Mouse (Mus musculus) hindbrain, embryonic 11.5 days (tissue): Measurements from ENCODE around the gene Ncoa7. TPM values are rescaled to one million over a fixed set of nuclear protein-coding genes. Genes with fewer than 3 reads are reported as not detected.
"Not testable (repeated sequence)": the region's sequence is repeated elsewhere in the genome, so short reads cannot be mapped to it uniquely, and the experiment has no call there.

ENCODE experiments used
- ATAC-seq: fragments of 200-750 bp; cut with Nextera tagmentation; 2 replicates; pipeline ENCODE4 v1.8.0; 2017; ENCODE audit warnings: mild to moderate bottlenecking, moderate TSS enrichment, moderate library complexity; ENCODE audit not compliant: low FRiP score
- DNase-seq: peaks from one replicate; pipeline ENCODE4 v3.0.0-alpha.2; 2015; ENCODE audit warnings: low spot score
- H3K27ac ChIP-seq: fragments of 300-500 bp; sonication (generic); 2 replicates; pipeline ENCODE4 v1.5.1; 2014; ENCODE audit warnings: mild to moderate bottlenecking, low read depth, low read length
- H3K27me3 ChIP-seq: fragments of 300-500 bp; sonication (generic); 2 replicates; pipeline ENCODE4 v1.6.1; 2014; ENCODE audit warnings: mild to moderate bottlenecking, low read length, moderate library complexity, mixed read lengths; ENCODE audit not compliant: control insufficient read depth, insufficient read depth
- H3K36me3 ChIP-seq: fragments of 300-500 bp; sonication (generic); 2 replicates; pipeline ENCODE4 v1.6.1; 2014; ENCODE audit warnings: mild to moderate bottlenecking, low read length, moderate library complexity, mixed read lengths; ENCODE audit not compliant: control insufficient read depth, insufficient read depth
- H3K4me1 ChIP-seq: fragments of 300-500 bp; sonication (generic); replicated peaks from 2 replicates; pipeline ENCODE4 v1.6.1; 2014; ENCODE audit warnings: low read length, mixed read lengths; ENCODE audit not compliant: control insufficient read depth, insufficient read depth
- H3K4me2 ChIP-seq: fragments of 300-500 bp; sonication (generic); replicated peaks from 2 replicates; pipeline ENCODE4 v1.6.1; 2014; ENCODE audit warnings: mild to moderate bottlenecking, low read depth, low read length
- H3K4me3 ChIP-seq: fragments of 300-500 bp; sonication (generic); 2 replicates; pipeline ENCODE4 v1.5.1; 2014; ENCODE audit warnings: low read depth, low read length
- H3K9ac ChIP-seq: fragments of 300-500 bp; sonication (generic); 2 replicates; pipeline ENCODE4 v1.6.1; 2014; ENCODE audit warnings: low read depth, low read length
- H3K9me3 ChIP-seq: fragments of 300-500 bp; sonication (generic); 2 replicates; pipeline ENCODE4 v1.6.1; 2016; ENCODE audit warnings: low read length; ENCODE audit not compliant: control insufficient read depth
- WGBS: fragments of 180-500 bp; shearing (Covaris S2); extraction: QIAGEN DNeasy Blood & Tissue Kit; methylation state at CpG from one replicate; pipeline ENCODE4 v1.1.7; 2014; 5-methylcytosine and 5-hydroxymethylcytosine counted together
- polyA plus RNA-seq: library from polyadenylated mRNA; unstranded; fragments of >200 nt; fragmentation: Nextera tagmentation; extraction: Ambion mirVana; gene quantifications from 2 replicates; pipeline ENCODE4 v1.2.1, GENCODE M21; 2014

Ncoa7 gene
- polyA plus RNA-seq, 1 experiment from 2014 or later: 9.3 TPM

GRCm38 (mm10) chr10:30678051-30678450, 125.1 kb downstream of the Ncoa7 start:
- 73% methylated on average over 2 of the region's 2 CpGs for WGBS
- DNase-seq: no peak
- Histone ChIP-seq H3K9ac (no peak overlapping the region), H3K27me3 (no peaks in the 10 kb centered on the region), H3K36me3 (no peaks in the 10 kb centered on the region), H3K4me3 (no peak overlapping the region), H3K9me3 (no peaks in the 10 kb centered on the region), H3K4me1 (no peaks in the 10 kb centered on the region), H3K27ac (no peak overlapping the region), H3K4me2 (no peak overlapping the region)
- no peak for ATAC-seq

GRCm38 (mm10) chr10:30674825-30675224, 128.3 kb downstream of the Ncoa7 start:
- Histone ChIP-seq H3K36me3 (no peaks in the 10 kb centered on the region), H3K9ac (no peak overlapping the region), H3K27me3 (no peaks in the 10 kb centered on the region), H3K4me3 (no peak overlapping the region), H3K4me2 (no peak overlapping the region), H3K4me1 (no peaks in the 10 kb centered on the region), H3K9me3 (no peaks in the 10 kb centered on the region), H3K27ac (no peak overlapping the region)
- DNase-seq (no peak), ATAC-seq (no peak)
- 94% methylated on average over 3 of the region's 3 CpGs for WGBS

GRCm38 (mm10) chr10:30666580-30666979, 136.5 kb downstream of the Ncoa7 start:
- Histone ChIP-seq H3K9ac (no peak overlapping the region), H3K27ac (no peak overlapping the region), H3K36me3 (no peaks in the 10 kb centered on the region), H3K4me1 (no peaks in the 10 kb centered on the region), H3K4me2 (no peak overlapping the region), H3K27me3 (no peaks in the 10 kb centered on the region), H3K9me3 (no peaks in the 10 kb centered on the region), H3K4me3 (no peak overlapping the region)
- ATAC-seq (no peak), DNase-seq (no peak)
- 92% methylated on average over 2 of the region's 2 CpGs for WGBS

GRCm38 (mm10) chr10:30660564-30661328, 142.4 kb downstream of the Ncoa7 start:
- Histone ChIP-seq H3K27ac (no peak overlapping the region), H3K9ac (no peak overlapping the region), H3K4me3 (no peak overlapping the region), H3K36me3 (no peaks in the 10 kb centered on the region), H3K9me3 (no peaks in the 10 kb centered on the region), H3K27me3 (no peaks in the 10 kb centered on the region), H3K4me2 (no peak overlapping the region), H3K4me1 (no peaks in the 10 kb centered on the region)
- 82% methylated on average over 6 of the region's 6 CpGs for whole genome bisulfite sequencing
- ATAC-seq (no peak), DNase-seq (no peak)

GRCm38 (mm10) chr10:30655655-30656054, 147.5 kb downstream of the Ncoa7 start:
- Histone ChIP-seq H3K4me1 (no peaks in the 10 kb centered on the region), H3K36me3 (no peaks in the 10 kb centered on the region), H3K27ac (no peak overlapping the region), H3K4me3 (no peak overlapping the region), H3K9ac (no peak overlapping the region), H3K27me3 (no peaks in the 10 kb centered on the region), H3K9me3 (no peaks in the 10 kb centered on the region), H3K4me2 (0 out of 2 replicates have a peak overlapping the region, but pooled peaks have one; percentile 17)
- ATAC-seq (no peak), DNase-seq (peak; percentile 19)
- 8% methylated on average over 5 of the region's 5 CpGs for WGBS

GRCm38 (mm10) chr10:30647681-30648080, 155.4 kb downstream of the Ncoa7 start:
- Histone ChIP-seq H3K27me3 (no peaks in the 10 kb centered on the region), H3K9ac (no peak overlapping the region), H3K27ac (no peak overlapping the region), H3K9me3 (no peaks in the 10 kb centered on the region), H3K4me2 (no peak overlapping the region), H3K36me3 (no peaks in the 10 kb centered on the region), H3K4me1 (no peaks in the 10 kb centered on the region), H3K4me3 (no peak overlapping the region)
- WGBS: 49% methylated on average over 2 of the region's 2 CpGs
- no peak for DNase-seq
- no peak for ATAC-seq

- DNase-seq: no peak
- WGBS: 83% methylated on average over 3 of the region's 3 CpGs
- H3K4me2 ChIP-seq: no peak overlapping the region
- no peaks in the 10 kb centered on the region for H3K27me3 ChIP-seq
- no peak for ATAC-seq
- no peak overlapping the region for H3K4me3 ChIP-seq
- H3K36me3 ChIP-seq: no peaks in the 10 kb centered on the region
- no peaks in the 10 kb centered on the region for H3K9me3 ChIP-seq
- no peak overlapping the region for H3K27ac ChIP-seq
- H3K9ac ChIP-seq: no peak overlapping the region
- H3K4me1 ChIP-seq: no peaks in the 10 kb centered on the region
Measured at GRCm38 (mm10) chr10:30638216-30638615, 164.9 kb downstream of the Ncoa7 start.

- not testable (repeated sequence) for H3K4me2 ChIP-seq, ATAC-seq, H3K9me3 ChIP-seq, H3K4me1 ChIP-seq, H3K9ac ChIP-seq, H3K36me3 ChIP-seq, H3K4me3 ChIP-seq, DNase-seq, H3K27me3 ChIP-seq, H3K27ac ChIP-seq
- WGBS: 68% methylated on average over 1 of the region's 1 CpGs
Measured at GRCm38 (mm10) chr10:30636474-30637154, 166.5 kb downstream of the Ncoa7 start.

- H3K4me1 ChIP-seq: no peaks in the 10 kb centered on the region
- ATAC-seq: no peak
- DNase-seq: no peak
- no peak overlapping the region for H3K9ac ChIP-seq
- H3K9me3 ChIP-seq: no peaks in the 10 kb centered on the region
- H3K36me3 ChIP-seq: no peaks in the 10 kb centered on the region
- WGBS: 95% methylated on average over 1 of the region's 1 CpGs
- no peaks in the 10 kb centered on the region for H3K27me3 ChIP-seq
- H3K4me2 ChIP-seq: no peak overlapping the region
- no peak overlapping the region for H3K27ac ChIP-seq
- no peak overlapping the region for H3K4me3 ChIP-seq
Measured at GRCm38 (mm10) chr10:30632718-30633117, 170.4 kb downstream of the Ncoa7 start.
